Mouse (Mus musculus): ENCODE measurements around the gene Aldh1a1.
"Not testable (repeated sequence)": the region's sequence is repeated elsewhere in the genome, so short reads cannot be mapped to it uniquely, and the experiment has no call there.

Gene Aldh1a1

DNA sequence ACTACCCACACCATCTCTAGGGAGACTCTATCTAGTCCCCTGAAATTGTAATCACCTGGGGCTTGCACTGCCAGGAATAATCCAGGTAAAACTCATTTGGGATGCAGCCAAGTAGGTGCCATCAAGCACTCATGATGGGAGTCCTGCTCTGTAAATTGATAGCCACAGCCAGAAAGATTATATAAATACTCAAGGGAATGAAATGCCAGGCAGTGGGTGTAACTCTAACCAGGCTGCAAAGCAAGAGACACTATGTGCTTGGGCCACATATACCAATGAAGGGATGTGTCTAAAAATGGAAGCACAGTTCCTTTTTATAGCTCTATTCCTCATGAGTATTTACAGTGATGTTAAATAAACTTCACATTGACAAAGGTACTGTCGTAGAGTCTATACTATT, 56.9 kb downstream of the Aldh1a1 start:
- in situ Hi-C loops (cut with MboI; ENCODE audit: low sequenced_read_pairs): no loop called here

DNA sequence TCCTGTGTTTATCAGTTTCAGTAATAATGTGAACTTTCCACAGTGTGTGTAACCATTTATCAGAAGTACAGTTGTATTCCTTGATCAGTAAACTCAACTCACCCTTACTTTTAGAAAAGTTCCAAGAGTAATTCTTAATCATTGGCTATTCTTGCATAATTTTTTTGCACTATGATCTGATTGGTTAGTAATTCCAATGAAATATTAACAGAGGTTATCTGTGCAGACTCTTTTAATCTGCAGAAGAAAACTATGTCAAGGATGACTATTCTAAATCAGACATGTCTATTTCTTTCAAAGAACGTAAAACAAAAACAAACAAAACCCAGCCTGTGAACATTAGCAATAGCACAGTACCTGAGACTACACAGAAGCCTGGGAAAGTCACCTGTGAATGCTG, 62.9 kb downstream of the Aldh1a1 start:
- in situ Hi-C loops (cut with MboI; ENCODE audit: low sequenced_read_pairs): no loop called here

DNA sequence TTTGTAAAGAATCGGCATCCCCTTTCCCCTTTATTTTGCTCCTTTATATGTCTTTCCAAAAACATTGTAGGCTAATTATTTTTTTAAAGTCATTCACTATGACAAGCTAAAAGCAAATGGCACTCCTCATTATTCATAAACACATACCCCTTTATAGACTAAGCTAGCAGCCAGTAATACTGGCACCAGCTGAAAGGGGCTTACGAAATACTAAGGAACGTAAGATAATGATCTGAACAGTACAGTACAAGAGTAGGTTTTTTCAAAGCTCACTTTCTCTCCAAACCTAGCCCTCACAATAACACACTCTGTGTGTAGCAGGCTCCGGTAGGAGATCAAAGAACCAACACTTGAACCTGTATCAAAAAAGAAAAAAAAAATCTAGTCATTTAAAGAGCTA, 64.7 kb downstream of the Aldh1a1 start:
- in situ Hi-C loops (cut with MboI; ENCODE audit: low sequenced_read_pairs): no loop called here

DNA sequence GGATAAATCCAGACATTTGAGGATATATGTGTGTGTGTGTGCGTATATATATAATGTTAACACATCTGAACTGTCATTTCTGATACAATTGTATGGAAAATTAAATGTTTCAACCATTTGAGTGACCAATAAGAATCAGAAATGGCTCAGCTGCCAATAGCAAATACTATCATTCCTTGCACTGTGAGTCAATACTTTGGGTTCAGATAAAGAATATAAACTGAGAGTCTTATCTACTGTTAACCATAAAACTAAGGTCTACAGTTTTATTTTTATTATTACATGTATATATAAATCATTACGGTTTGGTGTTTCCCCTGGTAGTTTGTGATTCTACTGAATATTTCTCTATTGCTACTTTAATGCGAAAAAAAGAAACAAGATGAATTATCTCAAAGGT, 65.6 kb downstream of the Aldh1a1 start:
- in situ Hi-C loops (cut with MboI; ENCODE audit: low sequenced_read_pairs): no loop called here

DNA sequence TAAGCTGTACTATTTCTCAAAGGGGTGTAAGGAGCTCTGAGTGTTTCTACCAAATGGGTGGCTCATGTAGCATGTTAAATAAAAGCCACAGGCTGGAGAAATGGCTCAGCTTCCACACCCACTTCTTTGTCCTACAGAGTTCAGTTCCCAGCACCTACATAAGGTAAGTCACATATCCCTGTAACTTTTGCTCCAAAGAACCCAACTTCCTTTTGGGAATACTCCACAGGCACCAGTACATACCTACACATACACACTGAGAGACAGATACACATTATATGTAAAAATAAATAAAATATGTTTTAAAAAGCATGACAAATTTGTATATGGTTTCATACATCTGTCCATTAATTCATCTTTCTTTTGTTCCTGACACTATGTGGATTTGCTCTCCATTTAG, 66.0 kb downstream of the Aldh1a1 start:
- in situ Hi-C loops (cut with MboI; ENCODE audit: low sequenced_read_pairs): no loop called here

DNA sequence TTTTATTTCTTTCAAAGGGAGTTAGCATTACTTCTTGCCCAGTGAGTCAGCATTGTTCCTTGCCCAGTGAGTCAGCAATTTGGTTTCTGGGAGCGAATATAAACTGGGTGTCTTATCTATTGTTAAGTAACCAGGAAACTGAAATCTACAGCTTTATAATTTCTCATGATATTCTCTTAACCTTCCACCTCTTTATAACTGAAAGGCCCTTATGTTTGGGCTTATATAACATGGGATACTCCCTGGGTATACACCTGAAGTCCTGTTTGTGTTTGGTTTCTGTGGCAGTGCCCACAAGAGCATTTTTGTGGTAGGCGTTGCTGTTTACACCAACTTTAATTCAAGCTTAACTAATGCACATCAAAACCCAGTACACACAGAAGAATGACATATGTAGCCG, 66.4 kb downstream of the Aldh1a1 start:
- in situ Hi-C loops (cut with MboI; ENCODE audit: low sequenced_read_pairs): no loop called here

DNA sequence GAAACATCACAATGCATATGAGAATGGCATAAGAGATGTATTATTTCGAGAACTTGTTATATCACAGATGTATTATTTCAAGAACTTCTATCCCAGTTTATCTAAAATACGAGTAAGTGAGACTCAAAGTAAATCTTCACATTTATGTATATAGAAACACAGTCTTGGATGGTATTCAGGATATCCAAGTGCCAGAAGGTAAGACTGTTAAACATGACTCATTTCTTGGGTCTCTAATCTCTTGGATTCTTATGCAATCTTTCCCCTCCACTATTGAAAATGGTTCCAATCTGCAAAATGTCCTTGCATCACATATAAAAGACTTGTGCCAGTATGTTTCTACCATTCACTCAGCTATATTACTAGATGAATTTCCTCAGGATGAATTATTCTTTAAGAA, 67.4 kb downstream of the Aldh1a1 start:
- in situ Hi-C loops (cut with MboI; ENCODE audit: low sequenced_read_pairs): no loop called here

DNA sequence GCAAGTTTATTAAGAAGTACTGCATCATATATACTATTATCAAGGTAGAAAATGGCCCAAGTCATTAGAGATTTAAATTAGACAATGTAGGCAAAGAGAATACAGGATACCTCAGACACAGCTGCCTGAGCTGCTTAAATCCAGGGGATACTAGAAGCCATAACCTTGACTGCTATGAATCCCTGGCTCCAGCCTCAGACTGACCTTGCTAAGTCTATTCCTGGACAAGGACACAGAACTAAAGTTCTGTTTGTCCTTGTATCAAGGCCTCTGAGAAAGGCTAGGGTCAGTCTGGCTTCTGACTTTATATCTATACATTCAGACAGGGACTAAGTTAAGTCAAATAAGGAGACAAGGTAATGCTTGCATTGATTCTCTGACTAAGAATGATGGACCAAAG, 69.9 kb downstream of the Aldh1a1 start:
- in situ Hi-C loops (cut with MboI; ENCODE audit: low sequenced_read_pairs): no loop called here

DNA sequence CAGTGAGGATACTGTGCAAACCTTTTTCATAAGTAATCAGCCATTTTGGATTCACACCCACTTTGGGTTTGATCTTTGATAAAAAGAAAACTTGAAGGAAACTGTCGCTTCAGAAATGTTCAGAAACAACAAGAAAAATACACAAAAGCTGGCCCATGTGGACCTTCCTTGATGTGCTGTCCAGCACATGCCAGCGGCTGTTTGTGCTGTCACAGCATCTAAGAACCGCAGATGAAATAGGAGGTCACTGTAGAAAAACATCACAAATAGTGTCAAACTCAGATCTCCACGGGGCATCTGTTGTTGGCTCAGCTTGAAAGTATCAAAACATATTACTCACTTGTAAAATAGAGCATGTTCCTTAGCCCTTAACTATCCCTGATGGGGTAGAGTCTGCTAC, 73.8 kb downstream of the Aldh1a1 start:
- in situ Hi-C loops (cut with MboI; ENCODE audit: low sequenced_read_pairs): no loop called here

DNA sequence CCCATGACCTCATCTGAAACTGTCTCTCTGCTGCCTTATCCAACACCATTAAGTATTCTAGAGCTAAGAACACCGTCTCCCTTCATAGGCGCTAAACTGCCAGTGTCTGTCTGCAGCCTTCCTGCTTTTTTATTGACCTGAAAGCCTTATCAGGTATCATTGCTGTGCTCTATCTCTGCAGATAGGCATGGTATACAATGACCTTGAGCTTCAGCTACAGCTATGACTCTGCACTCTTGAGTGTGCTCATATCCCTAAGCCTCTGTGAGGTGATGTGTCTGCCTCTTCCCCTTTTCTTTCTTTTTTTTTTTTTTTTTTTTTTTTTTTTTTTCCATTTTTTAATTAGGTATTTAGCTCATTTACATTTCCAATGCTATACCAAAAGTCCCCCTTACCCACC, 74.5 kb downstream of the Aldh1a1 start:
- in situ Hi-C loops (cut with MboI; ENCODE audit: low sequenced_read_pairs): no loop called here

DNA sequence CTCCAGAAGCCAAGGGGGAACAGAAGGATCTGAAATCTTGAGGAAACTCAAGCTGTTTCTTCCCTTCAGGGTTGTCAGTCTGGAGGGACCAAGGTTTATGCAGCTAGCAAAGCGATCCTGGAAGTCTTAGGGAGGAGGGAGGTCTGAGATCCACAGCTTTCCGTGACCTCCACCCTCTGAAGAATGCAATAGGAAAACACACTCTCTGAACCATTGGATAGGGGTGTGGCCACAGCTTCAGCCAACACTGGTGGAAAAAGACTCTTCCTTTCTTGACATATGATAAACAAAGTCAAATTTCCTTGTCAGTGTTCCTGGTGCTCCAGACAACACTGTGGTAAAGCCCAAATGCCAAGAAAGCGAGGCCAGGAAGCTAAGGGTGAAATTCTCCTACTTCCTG, 84.5 kb downstream of the Aldh1a1 start:
- in situ Hi-C loops (cut with MboI; ENCODE audit: low sequenced_read_pairs): no loop called here

DNA sequence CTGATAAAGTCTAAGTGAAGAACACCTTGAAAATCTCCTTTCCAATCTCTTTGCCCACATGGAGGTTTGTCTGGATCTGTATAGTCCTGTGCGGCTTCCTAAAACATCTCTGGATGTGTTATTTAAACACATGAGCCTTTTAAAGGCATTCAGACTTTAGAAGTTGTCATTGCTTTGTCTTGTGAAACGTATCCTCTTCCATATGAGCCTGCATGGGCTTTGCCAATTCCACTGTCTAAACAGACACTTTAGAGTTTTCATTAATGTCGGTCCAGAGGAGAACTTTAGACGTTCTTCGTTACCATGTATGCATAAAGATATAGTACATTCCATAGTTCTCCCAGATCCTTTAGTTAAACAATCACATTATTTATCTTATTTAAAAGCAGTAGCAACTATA, 84.9 kb downstream of the Aldh1a1 start:
- in situ Hi-C loops (cut with MboI; ENCODE audit: low sequenced_read_pairs): no loop called here

DNA sequence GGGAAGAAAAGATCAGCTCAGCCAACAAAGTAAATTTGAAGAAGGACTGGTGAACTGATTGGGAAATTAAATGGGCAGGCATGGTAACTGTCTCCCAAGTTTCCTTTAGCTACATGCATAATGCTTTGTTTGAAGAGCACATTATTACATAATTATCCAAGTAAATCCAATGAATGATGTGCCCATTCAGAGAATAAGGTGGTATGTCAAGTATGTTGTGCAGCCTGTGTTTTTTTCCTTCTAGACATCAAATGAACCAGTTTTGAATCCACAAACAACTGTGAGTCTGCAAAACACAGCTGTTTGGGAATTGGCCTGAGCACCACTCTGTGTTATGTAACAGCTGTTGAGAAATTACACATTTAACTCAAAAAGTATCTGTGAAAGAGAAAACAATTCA, 107.4 kb downstream of the Aldh1a1 start:
- in situ Hi-C loops (cut with MboI; ENCODE audit: low sequenced_read_pairs): no loop called here

DNA sequence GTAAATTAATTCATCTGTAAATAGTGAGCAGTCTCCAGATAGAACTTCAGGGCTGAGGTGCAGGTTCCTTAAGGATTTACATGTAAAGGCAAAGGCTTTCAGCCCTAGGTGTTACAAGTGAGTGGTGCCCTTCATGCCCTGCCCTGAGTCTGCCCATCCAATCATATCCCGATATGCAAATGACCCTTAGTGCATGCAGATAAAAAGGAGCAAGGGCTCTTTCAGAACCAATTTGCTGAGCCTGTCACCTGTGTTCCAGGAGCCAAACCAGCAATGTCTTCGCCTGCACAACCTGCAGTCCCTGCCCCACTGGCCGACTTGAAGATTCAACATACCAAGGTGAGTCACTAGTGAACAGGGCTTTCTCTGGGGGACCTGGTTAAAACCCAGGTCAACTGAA, 109.2 kb downstream of the Aldh1a1 start:
- in situ Hi-C loops (cut with MboI; ENCODE audit: low sequenced_read_pairs): no loop called here

DNA sequence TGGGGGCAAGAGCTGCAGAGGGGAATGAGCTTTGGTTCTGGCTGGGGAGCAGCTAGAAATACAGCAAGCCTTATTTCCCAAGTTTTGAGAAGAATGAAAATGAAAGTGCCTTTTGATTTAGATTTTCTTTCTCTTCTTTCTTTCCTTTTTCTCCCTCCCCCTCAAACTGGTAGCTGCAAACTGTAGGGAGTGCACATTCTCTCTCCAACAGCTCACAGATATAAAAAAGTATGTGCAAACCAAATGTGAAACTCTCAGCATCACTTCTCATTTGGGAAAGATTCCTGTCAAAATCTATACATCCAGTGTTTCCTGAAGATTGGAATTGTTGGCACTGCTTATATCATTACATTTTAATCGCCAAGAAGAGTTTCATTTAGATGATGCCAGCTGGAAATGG, 110.7 kb downstream of the Aldh1a1 start:
- in situ Hi-C loops (cut with MboI; ENCODE audit: low sequenced_read_pairs): no loop called here

DNA sequence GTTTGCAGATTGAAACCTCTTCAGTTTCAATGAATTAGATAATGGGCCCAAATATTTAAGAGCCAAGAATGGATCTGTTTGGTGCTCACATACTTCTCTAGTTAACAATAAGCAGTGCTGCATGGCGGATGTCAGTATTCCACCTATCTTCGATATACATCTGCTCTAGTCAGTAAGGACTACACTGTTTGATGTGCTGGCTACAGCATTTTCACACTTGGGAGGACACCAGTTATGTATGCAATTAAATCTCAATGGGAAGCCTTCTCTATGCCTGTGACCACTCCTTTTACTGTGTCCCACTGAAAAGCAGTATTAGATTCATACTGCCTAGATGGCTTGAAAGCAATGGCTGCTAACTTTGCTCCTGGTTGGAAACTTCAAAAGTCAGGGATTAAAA, 111.4 kb downstream of the Aldh1a1 start:
- in situ Hi-C loops (cut with MboI; ENCODE audit: low sequenced_read_pairs): no loop called here

DNA sequence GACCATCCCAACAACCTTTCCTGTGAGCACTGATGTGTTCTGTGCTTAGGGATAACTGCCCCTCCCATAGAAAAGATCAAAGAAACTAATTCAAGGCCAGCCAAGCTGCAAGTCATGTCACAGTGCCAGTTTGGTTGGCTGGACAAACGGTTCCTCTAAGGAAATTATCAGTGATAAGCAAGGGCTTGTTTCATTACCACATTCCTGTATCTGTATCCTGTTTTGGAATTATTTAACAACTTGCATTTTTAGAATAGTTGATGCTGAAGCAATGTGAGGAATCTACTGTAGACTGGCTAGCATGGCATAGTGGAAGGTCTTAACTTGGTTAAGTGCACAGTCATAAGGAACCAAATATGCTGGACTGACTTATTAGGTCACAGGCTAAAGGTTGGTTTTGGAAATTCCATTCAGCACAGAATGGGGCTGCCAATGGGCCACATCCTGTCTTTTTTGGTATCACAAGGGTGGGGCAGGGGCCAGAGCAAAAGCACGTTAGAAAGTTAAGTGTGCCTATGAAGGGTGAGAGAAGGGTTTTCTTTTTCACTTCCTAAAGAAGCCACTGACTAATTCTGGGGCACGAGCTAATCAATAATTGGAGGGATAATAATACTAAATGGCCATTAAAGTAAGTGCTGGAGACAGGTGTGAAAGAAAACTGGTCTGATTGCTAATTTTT, 121.9 kb downstream of the Aldh1a1 start:
- in situ Hi-C loops (cut with MboI; ENCODE audit: low sequenced_read_pairs): no loop called here

DNA sequence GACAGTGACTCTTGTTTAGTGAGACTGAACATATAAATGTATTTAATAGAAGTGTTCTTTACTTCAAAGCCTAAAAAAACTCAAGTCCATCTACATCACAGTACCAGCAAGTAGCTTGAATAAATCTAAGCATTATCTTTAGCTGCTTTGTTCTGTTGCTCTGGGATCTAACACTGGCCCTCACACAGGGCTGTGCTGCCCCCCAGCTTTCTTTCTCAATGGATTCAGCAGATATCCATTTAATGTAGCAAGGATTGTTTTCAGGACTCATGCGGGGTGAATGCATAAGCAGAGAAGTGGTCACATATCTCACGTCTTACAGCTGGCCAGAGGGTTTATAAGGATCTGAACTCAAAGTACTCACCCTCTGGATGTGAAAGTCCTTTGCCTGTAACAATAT, 129.9 kb downstream of the Aldh1a1 start:
- in situ Hi-C loops (cut with MboI; ENCODE audit: low sequenced_read_pairs): no loop called here

DNA sequence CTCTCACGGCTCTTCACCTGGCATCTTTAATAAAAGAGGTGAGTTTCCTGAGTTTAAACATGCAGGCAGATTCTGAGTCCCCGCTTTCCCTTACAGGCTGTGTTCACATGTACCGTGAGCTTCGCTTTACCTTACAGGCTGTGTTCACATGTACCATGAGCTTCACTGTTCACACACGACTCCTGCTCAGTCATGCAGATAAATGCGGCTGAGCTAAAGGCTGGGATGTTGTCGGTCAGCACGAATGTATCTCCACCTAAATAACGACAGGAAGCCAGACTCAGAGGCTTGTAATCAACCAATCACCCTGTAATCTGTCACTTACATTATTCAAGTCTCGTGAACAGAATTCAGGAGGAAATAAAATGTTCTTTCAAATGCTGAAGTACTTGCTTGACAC, 130.9 kb downstream of the Aldh1a1 start:
- in situ Hi-C loops (cut with MboI; ENCODE audit: low sequenced_read_pairs): no loop called here

DNA sequence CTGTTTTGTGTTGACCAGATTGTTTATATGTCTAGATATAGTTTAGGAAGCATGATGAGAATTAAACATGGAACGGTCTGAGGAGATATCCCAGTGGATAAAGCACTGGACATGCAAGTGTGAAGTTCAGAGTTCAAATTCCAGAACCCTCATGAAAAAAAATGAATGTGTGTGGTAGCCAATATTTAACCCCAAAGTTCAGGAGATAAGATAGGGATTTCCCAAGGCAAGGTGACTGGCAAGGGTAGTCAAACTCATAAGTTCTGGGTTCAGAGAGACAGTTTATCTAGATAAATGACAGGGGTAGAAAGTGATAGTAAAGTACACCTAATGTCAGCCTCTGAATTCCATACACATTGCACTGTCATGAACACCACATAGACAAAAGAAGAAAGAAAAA, 138.5 kb downstream of the Aldh1a1 start:
- in situ Hi-C loops (cut with MboI; ENCODE audit: low sequenced_read_pairs): no loop called here

DNA sequence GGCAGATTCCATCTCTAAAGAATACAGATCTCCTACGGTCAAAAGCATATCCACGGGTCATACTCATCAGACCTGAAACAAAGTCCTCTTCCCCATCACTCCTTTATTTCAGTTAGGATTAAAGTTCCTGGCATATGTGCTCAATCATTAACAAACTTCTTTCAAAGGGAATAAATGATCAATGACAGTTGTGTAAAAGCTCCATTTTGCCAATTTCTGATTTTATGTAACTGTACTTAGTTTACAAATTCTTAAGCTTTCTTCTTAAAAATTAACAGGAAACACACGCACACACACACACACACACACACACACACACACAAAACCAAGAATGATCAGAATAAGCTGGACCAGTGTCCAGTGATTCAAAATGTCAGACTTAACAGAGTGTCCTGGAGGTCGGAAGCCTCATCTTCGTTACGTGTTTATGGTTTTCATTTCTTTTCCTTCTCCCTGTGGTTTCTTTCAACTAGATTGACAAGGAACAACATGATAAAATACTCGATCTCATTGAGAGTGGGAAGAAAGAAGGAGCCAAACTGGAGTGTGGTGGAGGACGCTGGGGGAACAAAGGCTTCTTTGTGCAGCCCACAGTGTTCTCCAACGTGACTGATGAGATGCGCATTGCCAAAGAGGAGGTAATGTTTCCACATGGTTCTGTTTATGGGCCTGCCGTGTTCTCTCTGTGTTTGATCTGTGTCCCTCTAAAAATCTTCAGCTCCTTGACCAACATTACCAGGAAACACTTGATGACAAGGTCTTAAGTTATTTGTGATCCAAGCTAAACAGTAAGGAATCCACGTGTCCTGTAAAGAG, 141.6 kb downstream of the Aldh1a1 start:
- in situ Hi-C loops (cut with MboI; ENCODE audit: low sequenced_read_pairs): no loop called here

DNA sequence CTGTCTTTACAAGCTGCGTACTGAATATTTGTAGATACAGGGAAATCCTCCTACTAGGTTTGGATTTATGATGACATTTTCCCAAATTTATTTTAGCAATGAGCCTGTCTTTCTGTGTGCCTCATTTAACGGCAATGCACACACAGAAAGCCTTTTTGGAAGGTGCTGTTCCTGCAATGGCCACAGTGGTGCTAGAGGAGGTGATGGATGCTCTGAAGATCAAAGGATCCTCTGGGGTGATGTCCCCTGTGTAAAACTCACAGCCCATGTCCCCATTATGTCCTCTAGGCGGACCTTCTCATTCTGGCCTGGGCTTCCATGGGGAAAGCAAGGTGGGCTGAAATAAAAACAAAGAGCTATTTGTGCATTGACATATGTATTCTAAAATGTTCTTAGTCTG, 151.8 kb downstream of the Aldh1a1 start:
- in situ Hi-C loops (cut with MboI; ENCODE audit: low sequenced_read_pairs): no loop called here

DNA sequence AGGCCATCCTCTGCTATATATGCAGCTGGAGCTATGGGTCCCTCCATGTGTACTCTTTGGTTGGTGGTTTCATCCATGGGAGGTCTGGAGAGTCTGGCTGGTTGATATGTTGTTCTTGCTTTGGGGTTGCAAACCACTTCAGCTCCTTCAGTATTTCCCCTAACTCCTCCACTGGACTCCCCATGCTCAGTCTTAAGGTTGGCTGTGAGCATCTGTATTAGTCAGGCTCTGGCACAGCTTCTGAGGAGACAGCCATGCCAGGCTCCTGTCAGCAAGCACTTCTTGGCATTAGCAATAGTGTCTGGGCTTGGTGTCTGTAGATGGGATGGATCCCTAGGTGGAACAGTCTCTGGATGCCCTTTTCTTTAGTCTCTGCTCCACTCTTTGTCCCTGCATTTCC, 155.0 kb downstream of the Aldh1a1 start:
- in situ Hi-C loops (cut with MboI; ENCODE audit: low sequenced_read_pairs): not testable (repeated sequence)

Measured in CH12F3 (cell line).